Mouse (Mus musculus) 3134 (cell line): ENCODE measurements around the gene Nans.

Experiments
- DNase-seq: peaks from one replicate; pipeline ENCODE4 v3.0.0-alpha.2; 2011; ENCODE audit warnings: low spot score; ENCODE audit not compliant: insufficient read length; ENCODE audit errors: extremely low read depth

Nans gene

GRCm38 (mm10) chr4:46479081-46479480, 10.0 kb upstream of the Nans start:
- DNase-seq = no peak

GRCm38 (mm10) chr4:46485696-46486417, 3.2 kb upstream of the Nans start:
- DNase-seq = peak; percentile 80

DNA sequence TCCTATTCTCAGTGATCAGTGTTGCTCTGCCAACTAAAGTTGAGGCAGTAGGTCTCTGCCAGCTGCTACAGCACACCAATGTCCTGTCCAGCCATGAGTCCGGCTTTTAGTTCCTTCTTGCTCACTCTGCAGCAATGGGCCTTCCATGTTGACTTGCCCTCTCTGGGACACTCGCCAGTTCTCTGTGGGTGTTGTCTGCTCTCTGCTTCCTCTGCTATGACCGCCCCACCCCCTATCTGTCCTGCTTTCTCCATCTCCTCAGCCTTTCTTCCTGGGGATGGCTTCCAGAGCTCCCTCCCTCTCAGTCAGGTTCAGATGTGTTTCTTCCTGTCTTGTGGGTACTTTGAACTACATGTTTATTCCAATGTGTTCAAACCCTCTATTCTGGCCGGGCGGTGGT, 1.7 kb upstream of the Nans start:
- DNase-seq = no peak

- DNase-seq = no peak
These were observed 4.0 kb downstream of the Nans start for GRCm38 (mm10) chr4:46493071-46493470.

DNA sequence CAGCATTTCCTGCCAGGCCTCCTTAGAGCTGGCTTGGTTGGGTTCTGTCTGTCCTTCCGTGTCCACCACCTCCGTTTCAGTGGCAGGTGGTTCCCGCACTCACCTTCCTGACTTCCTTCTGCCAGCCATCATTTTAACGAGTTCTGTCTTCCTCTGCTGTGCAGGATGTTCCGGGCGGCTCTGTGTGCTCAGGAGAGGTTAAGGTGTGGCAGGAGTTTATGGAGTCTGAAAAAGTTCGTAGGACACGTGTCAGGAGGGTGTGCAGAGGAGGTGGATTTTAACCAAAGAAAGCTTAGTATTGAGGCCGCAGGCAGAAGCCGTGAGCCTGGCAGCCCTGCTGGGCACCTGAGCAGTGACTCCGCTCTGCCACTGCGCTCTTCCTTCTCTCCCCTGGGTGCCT, 6.5 kb downstream of the Nans start:
- no peak for DNase-seq

GRCm38 (mm10) chr4:46497286-46497892, 8.3 kb downstream of the Nans start:
- DNase-seq = no peak

DNA sequence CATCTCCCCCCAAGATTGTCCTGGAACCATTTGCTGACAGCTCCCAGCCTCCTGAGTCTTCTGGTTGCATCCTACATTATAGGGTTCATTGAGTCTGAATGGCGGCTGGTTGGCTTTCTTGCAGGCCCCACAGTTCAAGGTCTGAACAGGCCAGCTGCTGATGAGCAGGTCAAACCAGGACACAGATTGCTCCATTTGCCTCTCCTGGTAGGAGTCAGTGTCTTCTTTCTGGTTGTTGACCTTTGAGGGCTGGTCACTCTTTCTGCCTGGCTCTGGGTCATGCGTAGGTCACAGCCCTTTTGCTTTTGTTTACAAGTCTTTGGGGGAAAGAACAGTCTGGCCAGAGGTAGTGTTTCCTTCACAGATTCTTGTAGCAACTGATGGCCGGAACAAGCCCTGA, 9.5 kb downstream of the Nans start:
- DNase-seq = no peak

DNA sequence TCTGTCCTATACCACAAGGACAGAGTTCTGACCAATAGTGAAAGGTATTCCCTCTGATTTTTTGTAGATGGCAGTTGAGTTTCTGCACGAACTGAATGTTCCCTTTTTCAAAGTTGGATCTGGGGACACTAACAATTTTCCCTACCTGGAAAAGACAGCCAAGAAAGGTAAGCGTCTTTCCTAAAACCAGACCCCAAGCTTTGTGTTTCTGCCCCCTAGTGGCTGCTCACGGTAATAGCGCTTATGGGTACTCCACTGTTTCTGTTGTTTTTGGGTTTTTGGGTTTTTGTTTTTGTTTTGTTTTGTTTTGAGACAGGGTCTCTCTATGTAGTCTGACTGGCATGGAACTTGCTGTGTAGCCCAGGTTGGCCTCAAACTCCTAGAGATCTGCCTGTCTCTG, 9.9 kb downstream of the Nans start:
- no peak for DNase-seq

DNA sequence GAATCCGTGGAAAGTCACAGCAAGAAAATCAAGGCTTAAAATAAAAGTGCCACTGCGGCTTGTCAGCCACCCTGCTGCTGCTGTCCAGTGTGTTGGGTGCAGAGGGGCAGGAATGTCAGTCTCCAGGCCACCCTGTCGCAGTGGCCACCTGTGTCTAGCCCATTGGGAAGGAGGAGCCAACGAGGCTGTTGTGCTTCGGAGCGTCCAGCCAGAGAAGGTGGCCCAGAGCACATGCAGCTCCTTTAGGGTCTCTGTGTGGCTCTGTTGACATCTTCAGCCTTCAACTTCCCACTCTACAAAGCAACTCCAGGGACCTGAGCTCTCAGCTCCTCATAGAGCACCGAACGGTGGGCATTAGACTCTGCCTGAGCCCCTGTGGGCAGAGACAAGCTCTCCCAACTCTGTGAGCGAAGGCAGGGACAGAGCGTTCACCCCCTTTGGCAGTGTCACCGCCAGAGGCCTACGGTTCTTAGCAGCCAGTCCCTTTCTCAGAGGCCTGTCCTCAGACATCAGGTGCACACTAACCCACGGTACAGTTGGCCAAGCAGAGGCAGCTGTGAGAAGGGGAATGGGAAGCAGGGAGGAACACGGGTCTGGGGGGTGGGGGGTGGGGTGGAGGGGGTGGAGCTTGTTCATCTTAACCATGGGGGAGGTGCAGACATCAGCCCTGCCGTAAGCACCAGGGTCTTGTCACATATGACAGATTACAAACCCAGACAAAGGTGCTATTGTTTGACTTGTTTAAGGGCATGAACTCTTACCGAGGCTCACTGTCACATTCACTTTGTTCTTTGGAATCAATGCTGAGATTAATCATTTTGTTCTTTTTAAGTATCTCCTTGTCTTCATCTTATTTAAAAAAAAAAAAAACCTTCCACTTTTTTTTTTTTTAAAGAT, 13.8 kb downstream of the Nans start:
- no peak for DNase-seq

DNA sequence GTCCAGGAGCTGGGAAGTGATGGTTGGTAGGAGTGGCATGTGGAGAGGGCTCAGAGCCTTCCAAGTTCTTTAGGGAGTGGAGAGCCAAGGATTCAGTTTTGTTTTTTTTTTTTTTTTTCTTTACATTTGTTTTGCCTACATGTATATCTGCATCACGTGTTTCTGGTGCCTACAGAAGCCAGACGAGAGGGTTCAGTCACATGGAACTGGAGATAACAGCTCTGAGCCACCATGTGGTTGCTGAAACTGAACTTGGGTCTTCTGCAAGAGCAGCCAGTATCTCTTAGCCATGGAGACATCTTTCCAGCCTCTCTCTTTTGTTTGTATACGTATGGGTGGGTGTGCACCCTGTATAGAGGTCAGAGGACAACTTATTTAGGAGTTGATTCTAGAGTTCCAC, 14.8 kb downstream of the Nans start:
- DNase-seq = no peak

DNA sequence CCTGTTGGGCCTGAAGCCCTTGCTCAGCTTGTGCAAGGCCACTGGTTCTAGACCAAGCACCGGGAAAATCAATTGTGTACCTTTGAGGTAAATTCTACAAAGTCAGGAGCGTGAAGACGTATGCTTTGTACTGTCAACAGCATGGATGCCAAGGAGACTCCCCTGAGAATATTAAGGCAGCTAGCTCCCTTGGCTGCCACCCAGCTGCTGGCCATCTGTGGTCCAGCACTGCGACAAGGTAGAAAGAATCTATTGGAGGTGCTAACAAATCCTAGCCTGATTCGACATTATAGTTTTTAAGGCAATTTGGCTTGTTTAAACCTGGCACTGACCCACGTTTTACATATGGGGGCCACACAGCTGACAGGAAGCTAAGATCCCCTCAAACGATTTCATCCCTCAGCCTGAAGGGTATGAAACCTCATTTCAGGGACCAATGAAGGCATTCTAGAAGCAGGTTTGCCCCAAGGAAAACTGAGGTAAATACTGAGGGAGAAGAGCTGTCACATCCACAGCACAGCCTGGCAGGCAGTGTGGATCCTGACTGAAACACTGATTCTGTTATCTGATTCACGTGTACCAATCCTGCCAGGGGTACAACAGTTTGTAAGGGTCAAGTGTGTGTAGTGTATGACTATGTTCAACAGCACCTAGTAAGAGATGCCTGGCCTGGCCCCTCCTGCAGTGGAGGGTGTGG, 16.5 kb downstream of the Nans start:
- DNase-seq = no peak

GRCm38 (mm10) chr4:46506801-46507610, 18.0 kb downstream of the Nans start:
- DNase-seq = peak; percentile 45

DNA sequence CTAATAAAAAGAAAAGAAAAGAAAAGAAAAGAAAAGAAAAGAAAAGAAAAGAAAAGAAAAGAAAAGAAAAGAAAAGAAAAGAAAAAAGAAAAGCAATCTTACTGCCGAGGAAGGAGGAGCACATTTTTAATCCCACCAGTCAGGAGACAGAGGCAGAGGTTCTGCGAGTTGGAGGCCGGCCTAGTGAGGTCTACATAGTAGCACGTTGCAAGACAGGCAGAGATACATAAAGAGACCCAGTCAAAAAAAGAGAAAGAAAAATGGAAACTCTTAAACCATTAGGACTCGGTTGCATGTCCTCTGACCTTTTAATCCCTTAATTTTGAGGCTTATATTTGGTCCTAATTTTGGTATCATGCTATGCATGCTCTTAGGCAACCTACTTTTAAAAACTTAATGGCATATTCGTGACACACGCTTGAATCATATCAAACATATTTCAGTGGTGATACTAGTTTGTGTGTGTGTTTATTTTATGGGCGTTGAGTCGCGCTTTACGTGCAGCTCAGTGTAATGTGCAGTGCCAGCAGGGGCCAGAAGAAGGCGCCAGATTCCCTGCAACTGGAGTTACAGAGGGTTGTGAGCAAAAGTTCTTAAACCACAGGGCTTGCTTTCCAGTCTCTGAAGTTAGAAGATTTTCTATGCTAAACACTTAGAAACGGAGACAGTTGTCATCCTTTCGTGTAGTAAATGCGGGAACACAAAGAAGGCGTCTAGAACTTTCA, 18.9 kb downstream of the Nans start:
- DNase-seq = no peak

DNA sequence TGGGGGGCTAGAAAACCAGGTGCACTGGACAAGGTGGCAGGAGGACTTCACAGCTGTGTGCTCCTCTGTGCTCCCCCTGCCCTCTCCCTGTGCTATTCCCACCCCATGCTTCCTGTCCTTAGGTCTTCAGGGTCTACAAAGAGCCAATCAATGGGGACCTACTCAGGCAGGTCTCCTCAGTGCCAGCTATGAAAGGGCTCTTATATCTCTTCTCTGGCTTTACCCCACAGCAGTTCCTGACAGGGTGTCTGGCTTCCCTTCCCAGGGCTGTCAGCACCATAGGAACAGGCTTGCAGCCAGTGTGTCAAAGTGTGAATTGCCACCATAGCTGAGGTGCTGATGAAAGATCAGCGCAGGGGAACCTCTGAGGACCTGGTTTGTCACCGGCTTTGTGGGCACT, 31.4 kb downstream of the Nans start:
- DNase-seq = no peak

- DNase-seq = no peak
These were observed 32.4 kb downstream of the Nans start for GRCm38 (mm10) chr4:46521457-46521856.

GRCm38 (mm10) chr4:46523324-46523723, 34.3 kb downstream of the Nans start:
- no peak for DNase-seq

- DNase-seq = no peak
These were observed 37.2 kb downstream of the Nans start for GRCm38 (mm10) chr4:46526226-46526625.

GRCm38 (mm10) chr4:46526798-46527557, 37.9 kb downstream of the Nans start:
- peak; percentile 33 for DNase-seq

DNA sequence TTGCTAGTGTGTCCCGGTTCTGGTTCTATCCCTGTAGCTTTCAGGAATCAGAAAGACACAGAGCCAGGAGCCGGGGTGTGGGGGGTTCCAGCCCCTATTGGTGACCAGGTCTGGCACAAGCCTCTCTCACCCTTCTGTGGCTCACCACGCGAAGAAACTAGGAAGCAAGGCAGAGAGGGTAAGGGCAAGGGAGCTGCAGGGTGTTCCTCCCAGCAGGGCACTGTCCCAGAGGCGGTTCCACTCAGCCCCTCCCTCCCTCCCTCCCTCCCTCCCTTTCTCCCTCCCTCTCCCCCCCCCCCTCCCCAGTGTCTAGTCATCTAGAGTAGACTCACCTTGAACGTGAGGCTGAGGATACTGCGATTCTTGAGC, 38.5 kb downstream of the Nans start:
- DNase-seq = no peak
